Mouse (Mus musculus) c-Kit-positive CD71-negative TER-119-negative erythroid progenitor cells, embryonic 14.5 days (primary cell): ENCODE measurements around the gene Gm10837.

Experiments used
- DNase-seq: peaks from one replicate; pipeline ENCODE4 v3.0.0-alpha.2; 2013; ENCODE audit warnings: low read depth

Gm10837 gene

GRCm38 (mm10) chr14:122464763-122465741 is 25.3 kb upstream of the Gm10837 start, which contains the start of gene Zic5:
Gene Zic5 (minus strand): TSS chr14:122465677.
- no peak for DNase-seq

GRCm38 (mm10) chr14:122465931-122466490 is 24.4 kb upstream of the Gm10837 start:
- DNase-seq = no peak

GRCm38 (mm10) chr14:122466756-122467362 is 23.5 kb upstream of the Gm10837 start:
- DNase-seq = no peak

- DNase-seq = no peak
Measured at GRCm38 (mm10) chr14:122467926-122468841, 22.2 kb upstream of the Gm10837 start.

GRCm38 (mm10) chr14:122468971-122469755 is 21.2 kb upstream of the Gm10837 start:
- no peak for DNase-seq

- DNase-seq = no peak
Measured at GRCm38 (mm10) chr14:122471449-122472085, 18.8 kb upstream of the Gm10837 start.

- no peak for DNase-seq
Measured at GRCm38 (mm10) chr14:122472161-122472560, 18.2 kb upstream of the Gm10837 start.

- DNase-seq = no peak
Measured at GRCm38 (mm10) chr14:122472647-122473046, 17.7 kb upstream of the Gm10837 start.

- DNase-seq = no peak
Measured at GRCm38 (mm10) chr14:122473211-122473751, 17.1 kb upstream of the Gm10837 start.

GRCm38 (mm10) chr14:122474041-122474890 is 16.1 kb upstream of the Gm10837 start:
- DNase-seq = no peak

- no peak for DNase-seq
Measured at GRCm38 (mm10) chr14:122474891-122475556, 15.4 kb upstream of the Gm10837 start, which contains the start of gene Zic2. Gene Zic2 (plus strand): TSS chr14:122475435.

- no peak for DNase-seq
Measured at GRCm38 (mm10) chr14:122475557-122476040, 14.8 kb upstream of the Gm10837 start.

- DNase-seq = no peak
Measured at GRCm38 (mm10) chr14:122476041-122476821, 14.2 kb upstream of the Gm10837 start.

GRCm38 (mm10) chr14:122476822-122477215 is 13.6 kb upstream of the Gm10837 start:
- no peak for DNase-seq

- DNase-seq = no peak
Measured at GRCm38 (mm10) chr14:122477261-122477671, 13.1 kb upstream of the Gm10837 start.

GRCm38 (mm10) chr14:122477971-122478573 is 12.3 kb upstream of the Gm10837 start:
- no peak for DNase-seq

- DNase-seq = no peak
Measured at GRCm38 (mm10) chr14:122478574-122479011, 11.8 kb upstream of the Gm10837 start.
